Mouse (Mus musculus) splenic B cell, adult 2 months (primary cell): ENCODE measurements around the gene Btbd11.

Source experiments
- DNase-seq: peaks from one replicate; pipeline ENCODE4 v3.0.0-alpha.2; 2011; ENCODE audit warnings: low read depth, low spot score
- H3K27me3 ChIP-seq: 2 replicates; pipeline ENCODE4 v1.6.1; 2012; ENCODE audit warnings: mild to moderate bottlenecking, low read length, moderate library complexity, mixed read lengths; ENCODE audit not compliant: control insufficient read depth, poor library complexity, insufficient read depth, severe bottlenecking
- H3K36me3 ChIP-seq: 2 replicates; pipeline ENCODE4 v1.6.1; 2012; ENCODE audit warnings: mild to moderate bottlenecking, low read length, moderate library complexity, mixed read lengths; ENCODE audit not compliant: control insufficient read depth, poor library complexity, insufficient read depth, severe bottlenecking

Gene Btbd11

GRCm38 (mm10) chr10:85386605-85387218 is at the start of gene Btbd11:
Gene Btbd11, plus strand, starts transcription at chr10:85386814.
- H3K36me3 ChIP-seq = no peaks in the 10 kb centered on the region
- DNase-seq = peak; percentile 9
- no peaks in the 10 kb centered on the region for H3K27me3 ChIP-seq

- Histone ChIP-seq H3K27me3 (no peaks in the 10 kb centered on the region), H3K36me3 (no peaks in the 10 kb centered on the region)
- no peak for DNase-seq
Observed at GRCm38 (mm10) chr10:85338733-85339132, 47.9 kb upstream of the Btbd11 start.

- Histone ChIP-seq H3K36me3 (no peaks in the 10 kb centered on the region), H3K27me3 (no peaks in the 10 kb centered on the region)
- DNase-seq = no peak
Observed at GRCm38 (mm10) chr10:85341867-85342266, 44.7 kb upstream of the Btbd11 start.

GRCm38 (mm10) chr10:85347171-85347570 is 39.4 kb upstream of the Btbd11 start:
- H3K27me3 ChIP-seq = no peaks in the 10 kb centered on the region
- no peak for DNase-seq
- no peaks in the 10 kb centered on the region for H3K36me3 ChIP-seq

- Histone ChIP-seq H3K36me3 (no peaks in the 10 kb centered on the region), H3K27me3 (no peaks in the 10 kb centered on the region)
- DNase-seq = no peak
Observed at GRCm38 (mm10) chr10:85352505-85352904, 34.1 kb upstream of the Btbd11 start.

- Histone ChIP-seq H3K27me3 (no peaks in the 10 kb centered on the region), H3K36me3 (no peaks in the 10 kb centered on the region)
- no peak for DNase-seq
Observed at GRCm38 (mm10) chr10:85354270-85354669, 32.3 kb upstream of the Btbd11 start.

- no peak for DNase-seq
Observed at GRCm38 (mm10) chr10:85359501-85360066, 27.0 kb upstream of the Btbd11 start.

GRCm38 (mm10) chr10:85362766-85363442 is 23.7 kb upstream of the Btbd11 start:
- Histone ChIP-seq H3K27me3 (no peaks in the 10 kb centered on the region), H3K36me3 (no peaks in the 10 kb centered on the region)
- DNase-seq = no peak

More at GRCm38 (mm10) chr10:85359501-85360066, 27.0 kb upstream of the Btbd11 start:
- no peaks in the 10 kb centered on the region for H3K27me3 ChIP-seq
- no peaks in the 10 kb centered on the region for H3K36me3 ChIP-seq

- Histone ChIP-seq H3K36me3 (no peaks in the 10 kb centered on the region), H3K27me3 (no peaks in the 10 kb centered on the region)
- DNase-seq = no peak
Observed at GRCm38 (mm10) chr10:85366876-85367275, 19.7 kb upstream of the Btbd11 start.

- DNase-seq = no peak
- H3K27me3 ChIP-seq = no peaks in the 10 kb centered on the region
- H3K36me3 ChIP-seq = no peaks in the 10 kb centered on the region
Observed at GRCm38 (mm10) chr10:85371309-85371708, 15.3 kb upstream of the Btbd11 start.

GRCm38 (mm10) chr10:85372108-85372507 is 14.5 kb upstream of the Btbd11 start:
- Histone ChIP-seq H3K36me3 (no peaks in the 10 kb centered on the region), H3K27me3 (no peaks in the 10 kb centered on the region)
- DNase-seq = no peak

GRCm38 (mm10) chr10:85378972-85379371 is 7.6 kb upstream of the Btbd11 start:
- no peaks in the 10 kb centered on the region for H3K27me3 ChIP-seq
- no peaks in the 10 kb centered on the region for H3K36me3 ChIP-seq
- no peak for DNase-seq

- no peak for DNase-seq
- Histone ChIP-seq H3K36me3 (no peaks in the 10 kb centered on the region), H3K27me3 (no peaks in the 10 kb centered on the region)
Observed at GRCm38 (mm10) chr10:85382981-85383380, 3.6 kb upstream of the Btbd11 start.

- no peak for DNase-seq
- Histone ChIP-seq H3K36me3 (no peaks in the 10 kb centered on the region), H3K27me3 (no peaks in the 10 kb centered on the region)
Observed at GRCm38 (mm10) chr10:85387219-85388070, 831 bp downstream of the Btbd11 start.
